12 mouse cellular contexts compared by ENCODE assay signal in genomic region chr10:23015935-23016694, GRCm38 (mm10).
DNase-seq lines count a peak whose midpoint lies in the region; ATAC-seq and TF ChIP-seq lines count a peak whose summit lies in the region.
"Had no signal": no experiment of that assay in that cellular context is flagged by ENCODE, and none has a peak within 500 bp of the region (broad histone marks: within the 10 kb centered on the region; RNA-seq: fewer than 3 reads in every experiment).

No protein-coding gene starts in this region.

- no peaks in the 10 kb centered on the region for H3K9me3 ChIP-seq in kidney, embryonic 14.5 days (ENCODE audit: control insufficient read depth, low read length)
- no peaks in the 10 kb centered on the region for H3K9me3 ChIP-seq in hindbrain, embryonic 13.5 days
- H3K9me3 ChIP-seq: limb, embryonic 15.5 days had no signal

- H3K27ac ChIP-seq in kidney, embryonic 14.5 days (ENCODE audit: low read depth, low read length) = peak overlapping the region; percentile 32; the same call in 1 of the 2 replicates
- peak overlapping the region; percentile 67 for H3K27ac ChIP-seq in hindbrain, embryonic 13.5 days
- H3K27ac ChIP-seq in small intestine, adult 2 months (ENCODE audit: insufficient read depth, low read depth, low read length) = peak overlapping the region; percentile 29; the same call in 1 of the 2 replicates
- H3K27ac ChIP-seq: heart, adult 2 months; limb, embryonic 15.5 days had no signal

- H3K36me3 ChIP-seq in kidney, embryonic 14.5 days (ENCODE audit: control insufficient read depth, insufficient read depth, low read length) = no peaks in the 10 kb centered on the region
- no peaks in the 10 kb centered on the region for H3K36me3 ChIP-seq in hindbrain, embryonic 13.5 days
- no peaks in the 10 kb centered on the region for H3K36me3 ChIP-seq in small intestine, adult 2 months (ENCODE audit: control insufficient read depth, insufficient read depth, low read length)
- H3K36me3 ChIP-seq: limb, embryonic 15.5 days had no signal

- no peak for TF ChIP-seq POLR2A in small intestine, adult 2 months (IDR thresholded peaks at IDR 0.05; ENCODE audit: low read depth, low read length)

- WGBS in kidney, embryonic 14.5 days = 45% methylated on average over 3 of the region's 3 CpGs
- 42% methylated on average over 3 of the region's 3 CpGs for WGBS in hindbrain, embryonic 13.5 days
- 50% methylated on average over 3 of the region's 3 CpGs for WGBS in small intestine, adult 2 months

- no peak for DNase-seq in kidney, adult 8-10 months
- peak; percentile 20 for DNase-seq in lung, postnatal 14 days
- DNase-seq in spleen, adult 12 weeks (ENCODE audit: low spot score) = no peak
- DNase-seq in layer of hippocampus, adult 8-10 months (ENCODE audit: low spot score in 2 of 2) = no peak
- DNase-seq: cerebellum, adult 11-12 months; layer of hippocampus, adult 9-11 months; spleen, adult 18-20 months had no signal

- TF ChIP-seq CTCF in small intestine, adult 2 months (IDR thresholded peaks at IDR 0.05; ENCODE audit: extremely low read depth, insufficient read length, insufficient replicate concordance, low read depth, low read length) = no peak

- H3K4me2 ChIP-seq in kidney, embryonic 14.5 days (replicated peaks; ENCODE audit: low read depth, low read length) = no peak overlapping the region
- no peak overlapping the region for H3K4me2 ChIP-seq in hindbrain, embryonic 13.5 days
- H3K4me2 ChIP-seq: limb, embryonic 15.5 days had no signal

- H3K4me1 ChIP-seq in kidney, embryonic 14.5 days (ENCODE audit: control insufficient read depth, insufficient read depth, low read length) = peaks cover 3% of the 10 kb centered on the region; the same call in 1 of the 2 replicates
- peaks cover 14% of the 10 kb centered on the region for H3K4me1 ChIP-seq in hindbrain, embryonic 13.5 days (replicated peaks)
- no peaks in the 10 kb centered on the region for H3K4me1 ChIP-seq in small intestine, adult 2 months (ENCODE audit: control insufficient read depth, insufficient read depth, insufficient read length, low read length)
- H3K4me1 ChIP-seq: limb, embryonic 15.5 days had no signal

- H3K4me3 ChIP-seq in kidney, embryonic 14.5 days (ENCODE audit: low read length) = no peak overlapping the region
- H3K4me3 ChIP-seq in hindbrain, embryonic 13.5 days = no peak overlapping the region
- no peak overlapping the region for H3K4me3 ChIP-seq in small intestine, adult 2 months (ENCODE audit: low read depth, low read length)
- H3K4me3 ChIP-seq: heart, adult 2 months; limb, embryonic 15.5 days had no signal

- no peak for ATAC-seq in kidney, embryonic 14.5 days (ENCODE audit: low FRiP score, low TSS enrichment)
- peak; percentile 84 for ATAC-seq in hindbrain, embryonic 13.5 days (ENCODE audit: low FRiP score)

- no peak overlapping the region for H3K9ac ChIP-seq in kidney, embryonic 14.5 days (ENCODE audit: low read depth, low read length)
- no peak overlapping the region for H3K9ac ChIP-seq in hindbrain, embryonic 13.5 days
- H3K9ac ChIP-seq: limb, embryonic 15.5 days had no signal

- H3K27me3 ChIP-seq in kidney, embryonic 14.5 days (ENCODE audit: control insufficient read depth, insufficient read depth, low read length) = no peaks in the 10 kb centered on the region
- H3K27me3 ChIP-seq in hindbrain, embryonic 13.5 days = no peaks in the 10 kb centered on the region
- no peaks in the 10 kb centered on the region for H3K27me3 ChIP-seq in small intestine, adult 2 months (ENCODE audit: control insufficient read depth, insufficient read depth, low read length)
- H3K27me3 ChIP-seq: limb, embryonic 15.5 days had no signal
